Mouse (Mus musculus) stomach, embryonic 15.5 days (tissue): ENCODE measurements around the gene Usp29. TPM values are rescaled to one million over a fixed set of nuclear protein-coding genes. Genes with fewer than 3 reads are reported as not detected.
"Not testable (repeated sequence)": the region's sequence is repeated elsewhere in the genome, so short reads cannot be mapped to it uniquely, and the experiment has no call there.

ENCODE experiments used
- ATAC-seq: fragments of 200-750 bp; cut with Nextera tagmentation; 2 replicates; pipeline ENCODE4 v1.8.0; 2017; ENCODE audit warnings: low read depth, moderate number of reproducible peaks, moderate TSS enrichment; ENCODE audit not compliant: insufficient read depth, low FRiP score
- H3K27ac ChIP-seq: fragments of 300-500 bp; sonication (generic); 2 replicates; pipeline ENCODE4 v1.5.1; 2015; ENCODE audit warnings: mild to moderate bottlenecking, inconsistent platforms
- H3K27me3 ChIP-seq: fragments of 300-500 bp; sonication (generic); replicated peaks from 2 replicates; pipeline ENCODE4 v1.6.1; 2015; ENCODE audit warnings: inconsistent platforms
- H3K36me3 ChIP-seq: fragments of 300-500 bp; sonication (generic); 2 replicates; pipeline ENCODE4 v1.6.1; 2015; ENCODE audit warnings: inconsistent platforms
- H3K4me1 ChIP-seq: fragments of 300-500 bp; sonication (generic); 2 replicates; pipeline ENCODE4 v1.6.1; 2015; ENCODE audit warnings: inconsistent platforms
- H3K4me2 ChIP-seq: fragments of 300-500 bp; sonication (generic); 2 replicates; pipeline ENCODE4 v1.6.1; 2015; ENCODE audit warnings: mild to moderate bottlenecking, inconsistent platforms
- H3K4me3 ChIP-seq: fragments of 300-500 bp; sonication (generic); replicated peaks from 2 replicates; pipeline ENCODE4 v1.5.1; 2015; ENCODE audit warnings: inconsistent platforms
- H3K9ac ChIP-seq: fragments of 300-500 bp; sonication (generic); 2 replicates; pipeline ENCODE4 v1.6.1; 2015; ENCODE audit warnings: inconsistent platforms
- H3K9me3 ChIP-seq: fragments of 300-500 bp; sonication (generic); 2 replicates; pipeline ENCODE4 v1.6.1; 2016; ENCODE audit warnings: inconsistent platforms
- WGBS: fragments of 180-500 bp; shearing (Covaris S2); methylation state at CpG from one replicate; pipeline ENCODE4 v1.1.7; 2015; 5-methylcytosine and 5-hydroxymethylcytosine counted together
- microRNA counts: library from miRNA; unstranded; fragments of <30 nt; microRNA quantifications from one replicate; lab custom pipeline; 2016
- microRNA-seq: library from miRNA; unstranded; fragments of <30 nt; microRNA quantifications from one replicate; pipeline ENCODE4, GENCODE M21; 2016
- polyA plus RNA-seq: library from polyadenylated mRNA; unstranded; fragments of >200 nt; fragmentation: Nextera tagmentation; extraction: Ambion mirVana; gene quantifications from 2 replicates; pipeline ENCODE4 v1.2.1, GENCODE M21; 2015

The Usp29 gene
- polyA plus RNA-seq, 1 experiment from 2014 or later: 6.2 TPM

GRCm38 (mm10) chr7:6973566-6973965, 243.2 kb downstream of the Usp29 start:
- no peak for ATAC-seq
- no peaks in the 10 kb centered on the region for H3K9me3 ChIP-seq
- 79% methylated on average over 1 of the region's 1 CpGs for WGBS

GRCm38 (mm10) chr7:6976890-6977289, 246.5 kb downstream of the Usp29 start:
- ATAC-seq: no peak
- Histone ChIP-seq H3K36me3 (no peaks in the 10 kb centered on the region), H3K27me3 (no peaks in the 10 kb centered on the region), H3K4me2 (no peak overlapping the region), H3K27ac (no peak overlapping the region), H3K4me3 (no peak overlapping the region), H3K9ac (no peak overlapping the region), H3K9me3 (no peaks in the 10 kb centered on the region), H3K4me1 (no peaks in the 10 kb centered on the region)
- 91% methylated on average over 19 of the region's 19 CpGs for WGBS

More at GRCm38 (mm10) chr7:6973566-6973965, 243.2 kb downstream of the Usp29 start:
- Histone ChIP-seq H3K4me2 (no peak overlapping the region), H3K27ac (no peak overlapping the region), H3K36me3 (no peaks in the 10 kb centered on the region), H3K27me3 (no peaks in the 10 kb centered on the region), H3K4me3 (no peak overlapping the region), H3K9ac (no peak overlapping the region), H3K4me1 (no peaks in the 10 kb centered on the region)

- ATAC-seq, H3K36me3 ChIP-seq, H3K4me3 ChIP-seq, H3K9ac ChIP-seq, H3K27me3 ChIP-seq, H3K4me1 ChIP-seq, H3K4me2 ChIP-seq, H3K9me3 ChIP-seq, H3K27ac ChIP-seq: not testable (repeated sequence)
- WGBS: 74% methylated on average over 11 of the region's 11 CpGs
These were observed 264.9 kb downstream of the Usp29 start, which contains the start of gene Aurkc for GRCm38 (mm10) chr7:6995251-6995650. TSS of gene Aurkc (plus strand) at chr7:6995300.

GRCm38 (mm10) chr7:6998914-6999313, 268.5 kb downstream of the Usp29 start:
- 41% methylated on average over 3 of the region's 3 CpGs for WGBS

GRCm38 (mm10) chr7:7005441-7005840, 275.1 kb downstream of the Usp29 start:
- WGBS: 73% methylated on average over 5 of the region's 5 CpGs
- not testable (repeated sequence) for H3K4me2 ChIP-seq, H3K36me3 ChIP-seq, H3K9me3 ChIP-seq, H3K9ac ChIP-seq, ATAC-seq, H3K4me3 ChIP-seq, H3K4me1 ChIP-seq, H3K27ac ChIP-seq, H3K27me3 ChIP-seq

More at GRCm38 (mm10) chr7:6998914-6999313, 268.5 kb downstream of the Usp29 start:
- not testable (repeated sequence) for ATAC-seq, H3K9ac ChIP-seq, H3K27me3 ChIP-seq, H3K9me3 ChIP-seq, H3K36me3 ChIP-seq, H3K4me1 ChIP-seq, H3K27ac ChIP-seq, H3K4me3 ChIP-seq, H3K4me2 ChIP-seq

MicroRNAs encoded within 50 kb of the gene (microRNA counts, 519-probe panel; counts per million panel counts)
- microRNA mmu-miR-3099 (lab: Ali Mortazavi, UCI): not detected

Small RNAs within 50 kb of the gene (microRNA-seq; reads per million reads assigned to microRNA genes)
- gene Mir3099: 28.6 reads per million, percentile 37 among the genes with 10 or more reads in this experiment

Other genes starting within 250 kb of the Usp29 start
- gene Olfr5, start 243.6 kb upstream of the Usp29 start, polyA plus RNA-seq: not detected in 2 replicates
- not detected in 2 replicates for gene Olfr1347, start 230.8 kb upstream of the Usp29 start, polyA plus RNA-seq
- gene Olfr1348, start 221.8 kb upstream of the Usp29 start, polyA plus RNA-seq: not detected in 2 replicates
- gene Olfr1349, start 207.6 kb upstream of the Usp29 start, polyA plus RNA-seq: not detected in 2 replicates
- gene Olfr1350, start 165.7 kb upstream of the Usp29 start, polyA plus RNA-seq: not detected in 2 replicates
- gene Zim1, start 34.1 kb upstream of the Usp29 start, polyA plus RNA-seq: 5.3 and 6.3 TPM in 2 replicates
- 134 and 157 TPM in 2 replicates for gene Peg3, start 147 bp upstream of the Usp29 start, polyA plus RNA-seq